Mouse (Mus musculus) retina, postnatal 7 days (tissue): ENCODE results near the gene Enkd1.
A peak's percentile ranks its signal among the peaks of the same experiment; 100 is the strongest.

Source experiments
- DNase-seq: peaks from one replicate; pipeline ENCODE4 v3.0.0-alpha.2; 2012; ENCODE audit warnings: low read depth, low spot score

The Enkd1 gene

DNA sequence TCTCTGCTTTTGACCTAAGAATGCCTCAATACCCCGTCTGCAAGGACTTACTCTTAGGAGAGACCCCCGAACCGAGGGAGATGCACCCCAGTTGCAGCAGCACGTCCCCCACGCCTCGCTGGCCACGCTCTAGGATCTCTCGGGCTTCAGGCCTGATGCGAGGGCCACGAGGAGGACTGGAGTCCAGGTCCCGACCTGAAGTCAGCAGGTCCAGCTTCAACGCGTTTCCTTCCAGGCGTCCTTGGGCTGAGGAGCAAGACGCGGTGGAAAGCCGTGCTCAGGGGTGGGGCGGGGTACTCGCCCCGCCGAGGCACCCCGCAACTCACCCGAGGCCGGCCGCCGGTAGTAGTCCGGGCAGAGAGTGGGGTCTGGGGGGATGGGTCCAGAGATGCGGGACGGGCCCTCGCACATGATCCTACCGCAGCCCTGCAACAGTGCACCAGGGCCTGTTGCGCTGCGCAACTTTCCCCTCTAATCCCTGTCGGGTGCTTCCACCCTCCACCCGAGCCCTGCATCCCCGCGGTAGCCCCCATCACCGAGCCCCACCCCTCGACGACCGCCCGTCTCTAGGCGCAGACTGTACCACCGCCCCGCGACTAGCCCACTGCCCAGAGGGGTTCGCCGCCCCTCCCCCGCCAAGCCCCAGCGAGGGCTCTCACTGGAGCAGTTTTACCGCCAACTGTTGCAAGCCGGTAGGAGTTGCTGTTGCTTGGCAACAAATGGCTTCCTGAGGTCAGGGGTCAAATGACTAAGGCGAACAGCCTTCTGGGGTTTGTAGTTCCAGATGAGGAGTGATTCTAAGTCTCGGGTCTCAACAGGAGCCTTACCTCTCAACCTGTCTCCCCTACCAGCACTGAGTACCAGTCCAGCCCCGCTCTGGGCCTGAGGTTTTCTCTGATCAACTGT is at the start of gene Enkd1, which contains the start of gene 4933405L10Rik:
Gene Enkd1 (minus strand): TSS at position 713 of the 906 bp plus-strand sequence.
Gene 4933405L10Rik (plus strand): TSS at position 158 of the 906 bp plus-strand sequence.
- DNase-seq, result peak; percentile 82

DNA sequence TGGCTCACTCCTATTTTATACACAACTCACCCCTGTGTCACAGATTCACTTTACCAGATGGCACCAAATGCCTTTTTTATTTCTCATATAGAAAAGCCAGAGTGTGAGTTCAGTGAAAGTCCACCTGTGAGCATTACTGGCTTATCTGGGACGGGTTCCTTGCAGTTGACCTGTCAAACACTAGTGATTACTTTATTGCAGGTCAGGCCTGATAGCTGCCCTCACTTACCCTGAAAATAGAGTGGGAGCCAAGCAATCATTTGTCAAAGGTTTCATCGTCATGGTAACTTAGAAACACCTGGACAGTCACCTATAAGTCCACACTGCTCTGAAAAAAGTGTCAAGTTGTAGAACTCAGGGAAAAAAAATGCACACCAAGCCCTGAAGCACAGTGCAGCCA is 46.7 kb upstream of the Enkd1 start:
- DNase-seq, result no peak

DNA sequence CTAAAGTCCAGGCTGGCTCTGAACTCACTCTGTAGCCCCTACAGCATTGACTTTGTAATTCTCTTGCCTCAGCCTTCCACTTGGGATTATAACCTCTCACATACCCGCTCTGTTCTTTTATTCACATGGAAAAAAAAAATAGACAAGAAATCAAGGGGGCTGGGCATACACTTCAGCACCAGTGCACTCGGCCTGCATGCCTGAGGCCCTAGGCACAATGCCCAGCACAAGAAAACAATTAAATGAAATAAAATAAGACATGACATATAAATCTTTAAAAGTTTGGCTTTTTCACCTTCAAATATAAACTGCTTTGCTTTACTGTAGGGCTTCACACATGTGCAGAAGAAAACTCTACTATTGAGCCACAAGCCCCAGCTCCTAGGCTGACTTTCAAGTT is 45.9 kb upstream of the Enkd1 start:
- DNase-seq, result no peak

DNA sequence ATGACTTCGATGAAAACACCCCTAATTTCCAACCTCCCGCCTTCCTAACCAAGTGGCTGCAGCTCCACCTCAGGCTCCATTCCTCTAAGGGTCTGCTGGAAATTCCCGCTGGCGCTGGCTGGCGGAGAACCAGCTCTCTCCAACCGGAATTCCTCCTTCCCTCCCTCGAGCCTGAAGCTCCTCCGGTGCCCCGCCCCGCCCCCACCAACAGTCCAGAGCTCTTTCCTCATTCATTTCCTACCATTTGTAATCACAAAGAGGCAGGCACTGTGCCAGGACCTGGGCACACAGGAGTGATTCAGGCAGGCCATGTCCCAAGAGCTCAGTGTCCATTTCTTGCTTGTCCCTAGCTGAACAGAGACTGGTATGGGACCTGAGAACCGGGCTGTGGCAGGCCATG is 42.6 kb upstream of the Enkd1 start:
- DNase-seq, result no peak

DNA sequence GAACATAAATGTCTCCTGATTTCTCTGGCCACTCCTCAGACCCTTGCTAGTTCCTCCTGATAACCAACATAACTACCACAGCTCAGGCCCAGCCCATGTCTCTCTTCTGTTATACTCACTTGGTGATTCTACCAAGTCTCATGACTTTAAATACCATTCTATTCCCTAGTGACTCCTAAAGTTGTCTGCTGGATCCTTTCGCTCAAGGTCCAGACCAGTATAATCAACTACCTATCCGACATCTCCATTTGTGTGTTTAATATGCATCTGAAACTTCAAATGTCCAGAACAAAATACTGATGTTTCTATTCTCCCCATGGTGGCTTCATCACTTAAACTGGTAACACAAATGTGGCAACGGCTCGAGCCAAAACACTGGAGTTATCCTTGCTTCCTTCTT is 35.3 kb upstream of the Enkd1 start:
- DNase-seq, result no peak

DNA sequence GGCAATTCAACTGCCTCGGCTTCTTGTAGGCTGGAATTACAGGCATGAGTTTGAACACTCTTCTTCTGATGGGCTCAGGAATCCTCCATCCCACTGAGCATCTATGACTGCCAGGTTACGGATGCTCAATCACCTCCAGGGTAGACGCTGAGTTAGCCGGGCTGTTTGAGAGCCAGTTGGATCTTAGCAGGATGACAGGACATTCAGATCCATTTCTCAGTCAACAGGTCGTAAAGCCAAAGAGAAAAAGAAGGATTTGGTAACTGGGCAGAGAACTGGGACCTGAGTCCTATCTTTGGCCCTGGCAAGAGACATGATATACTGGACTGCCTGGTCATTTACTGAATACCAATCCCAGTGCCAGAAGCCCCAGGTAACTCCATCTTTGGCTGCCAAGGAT is 31.2 kb upstream of the Enkd1 start:
- no peak for DNase-seq

DNA sequence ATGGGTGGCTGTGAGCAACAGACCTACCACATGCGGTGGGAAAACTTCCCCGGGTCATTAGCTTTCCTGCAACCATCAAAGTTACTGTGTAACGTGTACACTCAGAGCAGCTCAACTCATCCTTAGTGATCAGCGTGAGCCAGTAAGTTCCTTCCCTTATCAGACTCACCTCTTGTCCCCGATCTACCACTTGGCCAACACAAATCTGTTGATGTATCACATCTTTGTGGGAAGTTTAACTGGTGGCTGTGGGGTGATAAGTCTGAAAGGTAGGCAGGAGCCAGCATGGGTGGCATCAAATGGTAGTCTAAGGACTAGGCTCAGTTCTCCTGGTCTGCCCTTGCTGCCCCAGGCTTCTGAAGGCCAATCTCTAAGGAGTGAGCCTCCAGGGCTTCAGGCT is 24.2 kb upstream of the Enkd1 start:
- no peak for DNase-seq

DNA sequence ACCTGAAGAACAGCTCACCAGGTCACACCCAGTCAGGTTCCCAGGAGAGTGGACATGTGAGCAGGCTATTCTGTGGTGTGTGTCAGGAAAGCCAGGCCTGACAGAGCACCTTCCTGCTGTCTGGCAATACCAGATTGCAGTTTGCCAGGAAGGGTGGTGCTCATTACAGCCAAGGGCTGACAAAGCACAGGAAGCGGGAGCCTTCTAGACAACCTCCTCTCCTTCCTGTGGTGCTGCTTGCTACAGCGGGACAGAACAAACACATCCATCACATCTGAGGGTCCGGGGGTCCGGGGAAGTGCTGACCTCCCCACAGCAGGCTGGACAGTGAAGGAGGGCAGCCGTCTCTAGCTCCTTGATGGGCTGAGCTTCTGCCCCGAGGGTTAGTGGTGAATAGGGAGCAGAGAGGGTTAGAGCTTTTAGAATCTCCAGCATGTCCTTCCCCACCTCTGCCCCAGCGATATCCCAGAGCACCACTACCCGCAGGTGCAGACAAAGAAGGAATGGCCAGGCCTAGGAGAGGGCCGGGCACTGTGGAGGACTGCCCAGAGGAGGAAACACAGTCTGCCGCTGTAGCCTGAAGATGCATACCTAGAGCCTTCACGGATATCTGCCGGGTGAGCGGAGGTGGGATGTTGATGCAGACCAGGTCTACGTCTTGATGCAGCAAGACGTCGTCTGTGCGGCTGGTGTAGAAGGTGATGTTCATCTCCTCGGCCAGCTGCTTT is 19.6 kb upstream of the Enkd1 start:
- DNase-seq, result no peak

DNA sequence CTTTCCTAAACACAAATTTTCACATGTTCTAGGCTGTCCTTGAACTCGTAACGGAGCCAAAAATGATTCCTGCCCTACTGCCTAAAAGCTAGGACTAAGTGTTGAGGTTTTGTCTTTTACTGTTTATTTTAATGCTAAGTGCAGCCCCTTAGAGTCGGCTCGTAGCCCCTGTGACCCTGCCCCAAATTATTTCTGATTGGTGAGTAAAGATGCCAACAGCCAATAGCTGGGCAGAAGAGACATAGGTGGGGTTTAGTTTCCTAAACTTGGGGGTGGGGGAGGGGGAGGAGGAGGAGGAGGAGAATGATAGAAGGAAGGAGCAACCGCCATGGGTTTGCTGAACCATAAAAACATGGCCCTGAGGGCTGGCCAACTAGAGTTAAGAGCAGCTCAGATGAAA is 17.7 kb upstream of the Enkd1 start:
- no peak for DNase-seq

DNA sequence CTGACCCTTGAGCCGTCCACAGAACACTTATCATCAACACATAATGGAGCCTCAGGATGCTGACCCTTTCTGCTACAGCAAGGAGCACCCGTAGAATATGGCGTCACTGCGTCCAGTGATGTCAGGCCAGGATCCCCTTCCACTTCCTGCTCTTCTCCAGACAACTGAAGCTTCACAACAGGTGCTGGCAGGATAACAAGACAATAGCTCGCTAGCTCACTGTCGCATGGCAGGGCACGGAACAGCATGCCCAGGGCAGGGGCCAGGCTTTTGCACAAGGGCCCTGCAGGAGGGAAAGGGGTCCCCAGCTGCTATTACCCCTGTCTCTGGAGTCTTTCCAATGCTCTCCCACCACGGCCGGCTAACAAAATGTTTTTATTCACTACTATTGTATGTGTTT is 14.9 kb upstream of the Enkd1 start:
- DNase-seq, result no peak

DNA sequence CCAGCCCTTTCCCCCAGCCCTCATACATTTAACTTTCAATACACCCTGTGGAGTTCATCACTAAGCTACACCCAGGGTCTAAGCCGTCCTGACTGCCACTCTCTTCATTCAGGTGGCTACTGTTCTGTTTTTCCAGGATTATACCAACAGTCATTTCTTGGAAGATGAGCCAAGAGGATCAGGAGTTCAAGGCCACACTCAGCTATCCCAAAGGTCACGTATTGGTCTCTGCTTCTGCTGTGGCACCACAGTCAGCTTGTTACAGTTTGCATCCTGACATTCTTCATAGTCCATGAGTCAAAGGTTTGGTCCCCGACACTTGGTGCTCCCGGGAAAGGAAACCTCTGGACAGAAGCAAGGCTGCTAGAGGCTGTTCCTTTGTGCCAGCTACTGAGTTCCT is 11.6 kb upstream of the Enkd1 start:
- no peak for DNase-seq

DNA sequence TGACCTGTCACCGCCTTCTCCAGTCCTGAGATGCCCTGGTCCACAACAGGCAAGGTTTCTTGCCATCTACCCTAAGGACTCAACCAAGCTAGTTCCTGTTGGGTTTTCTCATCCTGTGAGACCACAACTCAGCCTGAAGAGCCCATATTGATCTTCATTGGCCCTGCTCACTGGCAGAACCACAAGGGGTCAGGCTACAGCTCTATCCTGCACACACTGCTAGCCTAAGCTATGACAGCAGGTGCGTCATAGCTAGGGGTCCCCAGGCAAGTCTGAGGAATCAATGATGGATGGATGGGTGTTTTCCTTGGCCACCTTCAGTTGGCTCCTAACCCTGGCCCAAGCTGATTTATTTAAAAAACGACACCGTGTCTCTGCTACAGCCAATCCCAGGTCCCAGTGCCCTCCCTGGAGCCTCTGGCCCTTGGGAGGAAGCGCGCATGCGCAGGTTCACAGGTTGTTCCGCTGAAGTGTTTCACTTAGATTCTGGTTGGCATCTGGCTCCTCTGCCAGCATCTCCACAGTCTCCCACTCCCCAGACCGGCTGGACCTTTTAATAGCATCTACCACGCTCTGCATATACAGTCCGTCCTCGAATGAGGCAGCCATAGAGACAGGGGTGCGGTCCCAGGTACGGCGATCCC is 8.4 kb upstream of the Enkd1 start:
- no peak for DNase-seq

DNA sequence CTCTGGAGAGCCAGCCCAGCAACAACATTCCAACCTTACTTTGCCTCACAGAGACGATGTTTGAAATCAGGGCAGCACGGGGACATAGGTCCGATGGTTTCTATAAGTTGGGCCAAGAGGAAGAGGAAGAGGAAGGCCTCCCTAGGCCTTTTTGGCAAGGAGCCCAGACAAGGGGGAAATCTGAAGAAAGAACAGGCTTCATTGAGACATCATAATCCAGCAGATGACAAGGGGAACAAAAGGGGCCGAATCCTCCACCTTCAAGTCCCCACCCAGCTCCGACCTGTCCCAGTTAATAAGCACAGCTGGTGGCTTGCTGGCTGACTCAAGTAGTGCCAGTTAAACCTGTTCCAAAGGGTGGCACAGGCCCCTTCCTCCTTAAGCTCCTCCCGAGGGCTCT is 7.0 kb upstream of the Enkd1 start:
- DNase-seq, result no peak

DNA sequence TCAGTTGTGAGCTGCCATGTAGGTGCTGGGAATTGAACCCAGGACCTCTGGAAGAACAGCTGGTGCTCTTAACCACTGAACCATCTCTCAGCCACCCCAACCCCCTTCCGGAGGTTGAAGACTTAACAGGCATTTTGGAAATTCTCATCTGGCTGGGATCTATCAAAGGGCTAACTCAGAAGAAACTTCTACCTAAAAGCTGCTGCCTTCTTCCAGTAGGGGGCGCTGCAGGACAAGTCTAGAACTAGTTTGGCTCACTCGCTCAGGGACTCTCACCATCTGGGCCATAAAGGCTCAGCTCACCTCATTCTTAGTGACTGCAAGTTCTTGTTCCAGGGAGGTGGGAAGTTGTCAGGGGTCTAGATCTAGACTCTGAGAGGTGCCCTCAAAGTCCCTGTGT is 6.1 kb upstream of the Enkd1 start:
- DNase-seq, result peak; percentile 84

DNA sequence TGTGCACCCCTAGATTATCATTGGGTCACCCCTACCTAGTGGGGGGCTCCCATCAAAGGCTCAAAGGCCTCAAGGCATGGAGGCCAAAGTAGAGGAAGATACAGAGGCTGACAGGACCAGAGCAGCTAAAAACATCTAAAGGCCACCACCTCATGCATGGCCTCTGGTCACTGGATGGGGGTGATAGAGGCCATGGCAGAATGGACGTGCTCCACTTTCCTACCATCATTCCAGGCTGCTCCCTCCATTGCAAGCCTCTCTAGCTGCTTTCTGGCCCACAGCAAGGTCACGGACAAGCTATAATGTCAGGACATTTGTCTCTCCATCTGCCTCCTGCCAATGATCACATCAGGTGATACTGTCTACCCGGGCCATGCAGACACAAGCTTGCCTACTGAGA is 4.3 kb upstream of the Enkd1 start:
- DNase-seq, result no peak

DNA sequence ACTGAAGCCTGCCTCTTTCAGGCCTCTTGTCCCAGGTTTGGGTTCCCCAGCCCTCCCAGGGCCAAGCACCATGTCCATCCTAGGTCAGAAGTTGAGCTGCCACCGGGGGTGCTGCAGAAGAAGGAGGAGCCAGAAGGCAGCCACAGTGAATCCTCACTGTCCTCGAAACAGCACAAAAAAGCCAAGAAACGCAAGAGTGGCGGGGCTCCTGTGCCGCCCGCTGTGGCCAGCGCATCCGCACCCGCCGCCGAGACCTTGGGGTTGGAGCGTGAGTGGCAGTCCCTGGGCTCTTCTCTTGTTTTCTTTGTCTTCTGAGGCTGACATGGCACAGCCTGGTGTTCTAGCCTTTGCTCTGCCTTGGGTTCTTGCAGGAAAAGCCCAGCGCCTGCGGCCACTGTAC is 1.3 kb upstream of the Enkd1 start:
- no peak for DNase-seq

DNA sequence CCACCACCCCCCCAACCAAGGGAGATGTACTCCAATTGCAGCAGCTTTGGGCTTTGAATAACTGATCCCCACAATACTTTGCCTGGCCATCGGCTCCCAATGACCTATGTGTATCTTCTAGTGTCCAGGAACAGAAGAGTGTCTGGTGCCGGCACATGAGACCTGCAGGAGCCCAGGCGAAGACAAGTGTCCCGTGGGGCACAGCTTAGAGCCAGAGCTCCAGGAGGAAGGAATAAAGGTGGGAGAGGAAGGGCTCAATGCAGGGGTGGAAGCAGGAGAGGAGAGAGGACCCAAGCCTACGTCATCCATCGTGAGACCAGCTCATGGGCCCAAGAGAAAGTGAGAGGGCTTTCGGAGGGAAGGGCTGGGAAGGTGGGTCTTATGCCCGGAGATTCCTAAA is 665 bp upstream of the Enkd1 start:
- no peak for DNase-seq

DNA sequence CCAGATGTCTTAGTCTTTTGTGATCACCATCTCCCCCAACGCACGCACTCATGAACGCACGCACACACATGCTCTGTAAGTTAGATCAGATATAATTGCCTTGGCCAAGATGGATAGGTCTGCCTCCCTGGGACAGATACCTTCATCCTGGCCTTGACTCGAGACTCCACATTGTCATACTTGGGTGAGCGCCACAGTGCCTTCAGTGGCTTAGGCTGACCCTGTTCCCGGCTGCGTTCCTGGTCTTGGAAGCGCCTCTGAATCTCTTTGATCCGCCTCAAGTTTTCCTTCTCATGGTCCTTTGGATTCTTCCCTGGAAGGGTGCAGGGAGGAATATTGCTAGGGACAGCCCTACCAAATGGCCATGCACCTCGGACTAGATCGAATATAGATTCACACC is 1.6 kb downstream of the Enkd1 start:
- DNase-seq, result no peak

DNA sequence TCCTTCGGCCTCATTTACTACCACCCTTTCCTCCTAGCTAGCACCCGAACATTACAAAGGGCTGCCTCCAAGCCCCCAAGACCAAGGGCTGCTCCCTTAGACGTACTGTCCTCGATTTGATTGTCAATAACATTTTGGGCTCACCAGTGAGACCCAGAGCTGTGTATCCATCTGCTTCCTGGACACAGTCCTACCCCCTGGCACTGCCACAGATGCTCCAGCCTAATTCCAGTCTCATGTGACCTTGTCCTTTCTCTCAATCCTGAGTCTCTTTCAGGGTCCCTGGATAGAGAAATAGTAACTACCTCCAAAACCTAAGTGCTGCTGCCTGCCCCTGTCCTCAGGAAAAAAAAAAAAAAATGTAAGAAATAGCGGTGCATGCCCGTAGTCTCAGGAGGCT is 3.1 kb downstream of the Enkd1 start:
- no peak for DNase-seq

DNA sequence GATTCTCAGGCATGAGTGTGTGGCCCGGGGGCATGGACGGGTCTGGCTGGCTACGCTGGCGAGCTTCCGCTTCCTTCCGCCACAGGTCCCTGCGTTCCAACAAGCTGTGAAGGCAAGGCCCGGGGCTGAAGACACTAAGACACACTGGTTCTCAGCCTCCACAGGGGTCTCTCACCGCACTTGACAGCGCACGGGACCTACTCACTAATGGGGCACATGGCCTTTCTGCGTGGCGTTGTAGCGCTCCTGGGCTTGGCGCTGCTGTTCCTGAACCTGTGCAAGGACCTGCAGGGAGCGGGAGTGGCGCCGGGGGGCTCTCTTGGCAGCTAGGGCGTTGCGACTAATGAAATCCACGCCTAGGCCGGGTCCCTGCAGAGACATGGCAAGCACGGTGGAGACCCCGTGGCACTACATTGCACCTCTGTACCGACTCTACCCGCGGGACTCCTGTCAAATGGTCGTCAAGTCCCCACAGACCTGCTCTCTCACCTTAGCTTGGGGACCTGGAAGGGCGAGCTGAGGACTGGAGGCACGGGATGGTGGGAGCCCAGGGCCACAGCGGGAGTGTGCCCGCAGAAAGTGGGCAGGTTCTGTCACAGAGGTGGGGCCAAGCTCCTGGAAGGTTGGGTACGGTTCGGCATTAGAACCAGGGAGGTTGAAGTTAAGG is 3.7 kb downstream of the Enkd1 start:
- DNase-seq, result no peak

DNA sequence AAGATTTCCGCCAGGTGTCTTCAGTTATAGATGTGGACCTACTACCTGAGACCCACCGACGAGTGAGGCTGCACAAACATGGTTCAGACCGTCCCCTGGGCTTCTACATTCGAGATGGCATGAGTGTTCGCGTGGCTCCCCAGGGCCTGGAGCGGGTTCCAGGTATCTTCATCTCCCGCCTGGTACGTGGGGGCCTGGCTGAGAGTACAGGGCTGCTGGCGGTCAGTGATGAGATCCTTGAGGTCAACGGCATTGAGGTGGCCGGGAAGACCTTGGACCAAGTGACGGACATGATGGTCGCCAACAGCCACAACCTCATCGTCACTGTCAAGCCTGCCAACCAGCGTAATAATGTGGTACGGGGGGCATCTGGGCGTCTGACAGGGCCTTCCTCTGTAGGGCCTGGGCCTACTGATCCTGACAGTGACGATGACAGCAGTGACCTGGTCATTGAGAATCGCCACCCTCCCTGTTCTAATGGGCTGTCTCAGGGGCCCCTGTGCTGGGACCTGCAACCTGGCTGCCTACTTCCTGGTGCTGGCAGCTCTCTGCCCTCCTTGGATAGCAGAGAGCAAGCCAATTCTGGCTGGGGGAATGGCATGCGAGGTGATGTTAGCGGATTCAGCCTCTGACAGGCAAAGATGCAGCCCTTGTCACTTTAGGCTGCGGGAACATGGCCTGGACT is 5.1 kb downstream of the Enkd1 start:
- no peak for DNase-seq
